Mouse (Mus musculus) erythroid progenitor cell, adult 5-6 weeks (primary cell): Measurements from ENCODE around the gene Usf3. TPM values are rescaled to one million over a fixed set of nuclear protein-coding genes. Genes with fewer than 3 reads are reported as not detected.
A peak's percentile ranks its signal among the peaks of the same experiment; 100 is the strongest.

Experiments
- ATAC-seq: replicated peaks from 2 replicates; pipeline ENCODE4 v1.8.0; 2016; ENCODE audit warnings: moderate number of reproducible peaks, mild to moderate bottlenecking, moderate TSS enrichment, inconsistent platforms; ENCODE audit not compliant: poor library complexity, low FRiP score, severe bottlenecking
- total RNA-seq, 2 experiments: library from RNA; stranded (forward) in 1 of 2; stranded (reverse) in 1 of 2; fragments of 150-400 nt in 1 of 2; fragments of 186-747, 209-891 nt in 1 of 2; gene quantifications; 2 replicates each; pipeline versions ENCODE4 v1.2.3 to v1.2.4; 2015 to 2017; ENCODE audit warnings: low replicate concordance in 2 of 2

Gene Usf3
- total RNA-seq (2015; ENCODE audit: low replicate concordance) (24.3 and 30.3 TPM in 2 replicates), total RNA-seq (2017; ENCODE audit: low replicate concordance) (13.1 and 16.0 TPM in 2 replicates)

GRCm38 (mm10) chr16:44173155-44173941, at the start of gene Usf3:
Usf3 (plus strand) TSS chr16:44173246.
- peak; percentile 36 for ATAC-seq

- ATAC-seq: no peak
These were observed 49.3 kb upstream of the Usf3 start for GRCm38 (mm10) chr16:44123786-44124185.

GRCm38 (mm10) chr16:44124713-44125112, 48.3 kb upstream of the Usf3 start:
- ATAC-seq: no peak

- no peak for ATAC-seq
These were observed 47.6 kb upstream of the Usf3 start for GRCm38 (mm10) chr16:44125436-44125835.

GRCm38 (mm10) chr16:44126437-44126836, 46.6 kb upstream of the Usf3 start:
- no peak for ATAC-seq

- ATAC-seq: no peak
These were observed 40.7 kb upstream of the Usf3 start for GRCm38 (mm10) chr16:44132300-44132699.

GRCm38 (mm10) chr16:44133187-44133586, 39.9 kb upstream of the Usf3 start:
- ATAC-seq: no peak

- no peak for ATAC-seq
These were observed 36.5 kb upstream of the Usf3 start for GRCm38 (mm10) chr16:44136511-44137021.

GRCm38 (mm10) chr16:44138377-44138978, 34.6 kb upstream of the Usf3 start:
- ATAC-seq: no peak

- peak; percentile 88 for ATAC-seq
These were observed 34.0 kb upstream of the Usf3 start for GRCm38 (mm10) chr16:44138979-44139535.

GRCm38 (mm10) chr16:44139536-44140185, 33.4 kb upstream of the Usf3 start, which contains the start of the genes Atp6v1a and Naa50:
Atp6v1a (minus strand) TSS chr16:44139705.
Naa50 (plus strand) TSS chr16:44139830.
- peak; percentile 64 for ATAC-seq

GRCm38 (mm10) chr16:44140186-44140787, 32.8 kb upstream of the Usf3 start:
- ATAC-seq: peak; percentile 54

- no peak for ATAC-seq
These were observed 31.6 kb upstream of the Usf3 start for GRCm38 (mm10) chr16:44141483-44141882.

- ATAC-seq: no peak
These were observed 23.9 kb upstream of the Usf3 start for GRCm38 (mm10) chr16:44149002-44149767.

- no peak for ATAC-seq
These were observed 18.5 kb upstream of the Usf3 start for GRCm38 (mm10) chr16:44154497-44155057.

- no peak for ATAC-seq
These were observed 13.7 kb upstream of the Usf3 start for GRCm38 (mm10) chr16:44159325-44159724.

GRCm38 (mm10) chr16:44163831-44164230, 9.2 kb upstream of the Usf3 start:
- no peak for ATAC-seq

- no peak for ATAC-seq
These were observed 7.9 kb upstream of the Usf3 start for GRCm38 (mm10) chr16:44165182-44165581.

GRCm38 (mm10) chr16:44168990-44169389, 4.1 kb upstream of the Usf3 start:
- ATAC-seq: no peak
